Mouse (Mus musculus): ENCODE data around the gene Tm4sf19.
"Not testable (repeated sequence)": the region's sequence is repeated elsewhere in the genome, so short reads cannot be mapped to it uniquely, and the experiment has no call there.

Tm4sf19 gene

DNA sequence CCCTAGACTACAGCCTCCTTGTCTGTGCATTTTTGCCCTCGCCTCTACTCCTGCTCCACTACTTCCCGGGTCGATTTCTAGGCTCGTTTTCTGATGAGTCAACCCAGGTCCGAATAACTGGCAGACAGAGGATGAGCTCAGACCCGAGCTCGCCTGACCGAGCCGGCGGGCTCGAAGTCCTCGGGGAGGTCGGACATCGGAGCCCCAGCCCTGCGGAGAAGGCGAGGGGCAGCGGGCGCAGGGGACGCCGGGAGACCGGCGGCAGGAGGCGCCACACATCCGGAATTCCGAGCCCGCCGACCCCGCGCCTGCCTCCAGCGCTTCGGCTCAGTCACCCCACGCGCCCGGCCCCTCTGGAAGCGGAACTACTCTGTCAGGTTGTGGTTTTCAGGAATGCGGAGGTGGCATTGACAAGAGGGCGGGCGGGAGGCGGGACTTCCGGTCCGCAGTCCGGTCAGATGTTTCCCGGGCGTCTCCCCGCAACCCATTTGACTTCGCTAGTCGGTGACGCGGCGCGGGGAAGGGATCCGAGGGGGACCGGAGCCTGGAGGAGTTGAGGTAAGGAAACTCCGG lies 30.3 kb downstream of the Tm4sf19 start, which contains the start of gene Pcyt1a:
Pcyt1a (plus strand) TSS at position 448 of the 573 bp plus-strand sequence.
- in situ Hi-C loops (cut with MseI, MboI): no loop called here

DNA sequence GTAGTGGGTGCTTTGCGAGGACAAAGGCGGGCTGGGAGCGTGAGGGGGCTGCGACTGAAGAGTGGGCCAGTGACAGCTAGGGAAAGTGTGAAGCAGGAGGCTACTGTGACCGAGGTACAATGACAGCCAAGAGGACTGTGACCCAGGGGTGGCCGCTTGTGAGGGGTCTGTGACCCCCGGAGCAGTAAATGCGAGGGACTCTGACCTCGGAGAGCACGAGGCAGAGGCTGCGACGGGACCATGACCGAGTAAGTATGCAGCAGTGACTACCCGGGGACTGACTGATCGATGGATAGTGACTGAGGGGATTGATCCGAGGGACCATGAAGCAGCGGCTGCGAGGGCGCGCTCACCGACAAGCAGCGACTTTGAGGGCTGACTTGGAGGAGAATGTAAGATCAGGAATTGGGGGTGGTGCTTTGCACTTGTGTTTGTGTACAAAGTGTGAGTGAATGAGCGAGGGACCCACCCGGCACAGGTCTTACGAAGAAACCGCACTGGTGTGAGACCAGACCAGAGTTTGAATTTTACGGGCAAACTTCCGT lies 30.8 kb downstream of the Tm4sf19 start:
- in situ Hi-C loops (cut with MseI, MboI): no loop called here

DNA sequence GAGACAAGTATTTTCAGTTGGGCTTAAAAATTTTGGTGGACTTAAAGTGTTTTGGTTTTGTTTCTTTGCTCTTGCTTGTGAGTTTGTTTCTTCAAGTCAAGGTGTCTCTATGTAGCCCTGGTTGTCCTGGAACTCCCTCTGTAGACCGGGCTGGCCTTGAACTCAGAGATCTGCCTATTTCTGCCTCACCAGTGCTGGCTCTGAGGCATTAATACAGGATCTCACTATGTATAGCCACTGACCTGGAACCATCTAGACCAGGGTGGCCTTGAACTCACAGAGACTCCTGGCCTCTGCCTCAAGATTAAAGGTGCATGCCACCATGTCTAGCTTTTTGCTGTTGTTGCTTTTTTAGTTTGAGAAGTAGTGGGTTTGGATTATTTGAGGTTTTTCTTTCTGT lies 31.6 kb downstream of the Tm4sf19 start:
- in situ Hi-C loops (cut with MseI, MboI): no loop called here

DNA sequence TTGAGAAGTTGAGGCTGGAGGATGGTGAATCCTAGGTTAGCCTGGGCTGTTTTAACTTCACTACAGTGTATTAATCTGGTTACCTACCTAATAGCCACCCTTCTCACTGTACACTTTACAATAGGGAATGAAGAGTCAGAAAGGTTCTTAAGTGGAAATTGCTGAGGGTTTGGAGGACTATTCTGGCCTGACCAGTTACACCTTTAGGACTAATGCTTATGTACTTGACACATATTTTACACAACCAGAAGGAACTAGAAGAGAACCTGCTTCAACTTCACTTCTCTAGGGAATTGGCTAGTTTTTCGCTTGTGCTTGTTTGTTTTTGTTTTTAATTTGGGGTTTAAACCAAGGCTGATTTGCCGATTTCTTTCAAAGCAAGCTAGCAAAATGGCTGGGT lies 32.8 kb downstream of the Tm4sf19 start:
- in situ Hi-C loops (cut with MseI, MboI): no loop called here

DNA sequence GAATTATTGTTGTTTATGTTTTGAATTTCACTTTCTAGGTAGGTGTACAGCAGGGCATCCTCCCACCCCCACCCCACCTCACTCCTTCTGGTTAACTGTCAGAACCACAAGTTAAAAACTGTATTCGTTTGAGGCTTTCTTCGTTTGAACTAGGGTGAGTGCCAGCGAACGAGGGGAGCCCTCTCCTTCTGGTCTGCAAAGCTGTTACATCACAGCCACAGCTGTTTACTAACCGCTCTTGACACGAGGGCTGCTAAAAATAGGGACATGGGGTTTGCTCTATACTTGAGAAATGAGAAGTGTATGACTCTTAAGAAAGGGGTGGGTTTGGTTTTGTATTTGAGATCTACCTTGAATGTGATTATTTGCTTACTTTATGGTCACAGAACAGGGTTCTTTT lies 33.8 kb downstream of the Tm4sf19 start:
- in situ Hi-C loops (cut with MseI, MboI): no loop called here

DNA sequence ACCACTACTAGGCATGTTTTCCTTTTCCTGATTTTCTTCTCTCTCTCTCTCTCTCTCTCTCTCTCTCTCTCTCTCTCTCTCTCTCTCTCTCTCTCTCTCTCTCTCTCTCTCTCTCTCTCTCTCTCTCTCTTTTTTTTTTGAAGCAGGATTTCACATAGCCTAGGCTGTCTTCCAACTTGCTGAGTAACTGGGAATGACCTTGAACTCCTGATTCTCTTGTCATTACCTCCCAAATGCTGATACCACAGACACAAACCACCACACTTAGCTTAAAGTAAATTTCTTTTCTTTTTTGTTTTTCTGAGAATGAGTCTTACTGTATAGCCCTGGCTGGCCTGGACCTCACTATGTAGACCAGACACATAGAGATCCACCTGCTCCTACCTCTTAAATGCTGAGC lies 34.4 kb downstream of the Tm4sf19 start:
- in situ Hi-C loops (cut with MseI, MboI): no loop called here

DNA sequence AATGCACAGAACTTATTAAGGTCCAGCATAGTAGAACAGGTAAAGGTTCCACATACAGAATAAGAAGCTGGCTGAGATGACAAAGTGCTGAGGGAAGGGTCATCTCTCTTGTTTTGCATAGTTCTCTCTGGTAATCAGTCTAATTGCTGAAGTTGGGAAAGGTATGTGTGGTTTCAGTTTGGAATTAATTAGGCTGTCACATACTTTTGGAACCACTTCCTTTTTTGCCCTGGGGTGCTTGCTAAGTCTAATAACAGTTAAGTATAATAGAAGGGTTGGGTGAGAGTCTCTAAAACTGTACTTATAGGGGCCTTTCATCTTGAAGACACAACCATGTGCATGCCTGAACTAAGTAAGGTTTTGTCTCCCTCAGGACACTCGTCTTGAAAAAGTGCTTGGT lies 36.4 kb downstream of the Tm4sf19 start:
- in situ Hi-C loops (cut with MseI, MboI): no loop called here

DNA sequence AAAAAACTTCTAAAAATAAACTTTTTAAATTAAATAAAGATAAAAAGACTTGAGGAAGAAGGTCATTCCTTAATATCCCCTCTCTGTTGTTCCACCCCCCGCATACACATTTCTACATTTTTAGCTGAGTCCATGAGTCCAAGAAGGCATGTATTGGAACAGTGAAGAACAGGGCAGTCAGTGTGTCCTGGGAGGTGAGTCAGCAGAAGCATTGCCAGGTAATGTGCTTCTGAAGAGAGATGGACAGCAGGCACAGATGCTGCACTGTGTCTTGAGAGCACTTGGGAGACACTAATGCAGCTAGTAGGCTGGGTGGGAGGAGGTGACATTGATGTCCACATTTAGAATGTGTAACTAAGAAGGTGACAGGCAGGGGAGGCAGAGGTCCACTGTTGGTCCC lies 37.0 kb downstream of the Tm4sf19 start:
- in situ Hi-C loops (cut with MseI, MboI): no loop called here

DNA sequence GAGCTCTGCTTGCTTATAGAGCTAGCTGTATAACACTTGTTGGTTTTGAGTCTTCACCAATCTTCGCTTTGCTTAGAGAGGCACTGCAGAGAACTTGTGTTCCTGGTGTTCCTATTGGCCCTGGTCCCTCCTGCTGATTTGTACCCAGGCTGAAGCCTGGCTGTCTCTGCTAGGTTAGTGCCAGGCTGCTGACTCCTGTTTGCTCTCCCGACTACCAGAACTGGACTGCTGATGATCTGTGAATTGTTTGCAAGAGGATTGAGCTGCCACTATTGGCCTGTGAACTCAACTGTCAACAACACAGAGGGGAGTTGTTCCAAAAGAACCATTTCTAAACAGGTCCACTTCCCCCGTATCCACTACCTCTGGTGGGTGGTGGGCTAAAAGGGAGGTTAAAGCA lies 41.1 kb downstream of the Tm4sf19 start:
- in situ Hi-C loops (cut with MseI, MboI): no loop called here

DNA sequence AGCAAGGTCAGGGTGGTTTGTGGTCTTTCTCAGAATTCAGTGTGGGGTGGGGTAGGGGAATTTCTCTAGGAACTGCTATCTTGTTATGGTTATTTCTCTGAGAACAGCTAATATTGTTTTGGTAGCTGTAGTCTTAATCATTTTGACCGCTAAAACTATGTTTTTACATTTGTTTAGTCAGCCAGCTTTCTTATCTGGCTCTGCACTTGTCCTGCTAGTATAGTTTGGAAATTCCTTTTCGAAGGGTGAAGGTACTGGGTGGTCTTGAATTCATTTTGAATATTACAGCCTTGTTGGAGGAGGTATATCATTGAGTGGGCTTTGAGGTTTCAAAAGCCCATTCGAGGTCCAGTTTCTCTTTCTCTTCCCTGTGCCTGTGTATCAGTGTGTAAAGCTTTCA lies 44.3 kb downstream of the Tm4sf19 start:
- in situ Hi-C loops (cut with MseI, MboI): not testable (repeated sequence)

DNA sequence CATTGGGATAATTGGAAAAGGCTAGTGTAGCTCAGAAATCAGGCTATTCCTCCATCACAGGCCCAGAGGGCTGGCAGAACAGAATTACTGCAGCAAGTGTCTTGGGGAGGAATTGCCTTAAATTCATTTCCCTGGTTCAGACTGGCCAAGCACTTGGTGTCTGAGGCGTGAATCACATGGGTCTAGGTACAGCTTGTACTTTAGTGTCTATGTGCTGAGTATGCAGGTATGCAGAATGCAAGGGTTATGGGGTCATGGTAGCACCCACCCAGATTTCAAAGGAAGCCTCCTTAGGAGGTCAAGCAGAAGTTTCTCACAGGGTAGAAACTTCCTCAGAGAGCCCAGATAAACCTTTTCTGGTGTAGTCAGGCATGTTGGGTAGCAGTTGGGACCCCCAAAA lies 45.3 kb downstream of the Tm4sf19 start:
- in situ Hi-C loops (cut with MseI, MboI): no loop called here

DNA sequence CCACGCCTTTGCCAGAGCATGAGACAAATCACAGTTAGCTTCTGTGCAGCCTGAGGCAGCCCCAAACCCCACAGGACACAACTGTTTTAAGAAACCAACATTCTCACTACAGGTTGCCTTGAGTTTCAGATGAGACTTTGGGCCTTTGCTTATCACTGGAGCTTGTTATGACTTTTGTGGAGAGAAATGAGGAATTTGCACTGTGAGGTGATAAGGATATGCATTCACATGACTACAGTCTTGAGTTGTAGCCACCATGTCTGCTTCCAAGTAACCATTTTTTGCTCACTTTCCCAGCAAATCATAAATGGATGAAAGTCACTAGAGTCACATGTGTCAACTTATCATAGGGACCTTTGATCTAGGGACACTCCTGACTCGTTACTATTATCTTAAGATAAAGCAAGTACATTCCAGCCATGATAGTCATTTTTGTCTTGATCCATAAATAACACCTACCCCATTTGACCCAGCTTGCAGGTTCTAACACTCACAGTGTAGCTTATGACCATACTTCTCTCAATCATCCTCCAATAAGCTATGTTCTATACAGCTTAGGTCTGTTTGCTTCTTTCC lies 46.3 kb downstream of the Tm4sf19 start:
- in situ Hi-C loops (cut with MseI, MboI): no loop called here

DNA sequence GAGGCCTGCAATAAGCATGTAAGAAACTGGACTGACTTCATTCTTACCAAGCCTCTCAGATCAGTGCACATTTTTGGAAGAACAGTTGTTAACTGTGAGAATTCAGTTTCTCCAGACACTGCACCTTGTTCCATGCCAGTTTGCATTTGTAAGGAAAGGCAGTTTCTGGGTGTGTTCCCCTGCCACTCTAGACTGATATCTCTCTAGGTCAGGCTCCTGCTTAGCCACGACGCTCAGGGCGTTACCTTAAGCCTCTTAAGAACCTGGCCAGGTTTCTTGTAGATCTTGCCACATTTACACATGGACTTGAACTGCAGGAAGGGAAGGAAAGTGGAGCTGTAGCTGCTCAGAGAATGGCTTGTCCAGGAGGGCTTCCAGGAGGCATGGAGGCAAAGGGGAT lies 49.4 kb downstream of the Tm4sf19 start:
- in situ Hi-C loops (cut with MseI, MboI): no loop called here

DNA sequence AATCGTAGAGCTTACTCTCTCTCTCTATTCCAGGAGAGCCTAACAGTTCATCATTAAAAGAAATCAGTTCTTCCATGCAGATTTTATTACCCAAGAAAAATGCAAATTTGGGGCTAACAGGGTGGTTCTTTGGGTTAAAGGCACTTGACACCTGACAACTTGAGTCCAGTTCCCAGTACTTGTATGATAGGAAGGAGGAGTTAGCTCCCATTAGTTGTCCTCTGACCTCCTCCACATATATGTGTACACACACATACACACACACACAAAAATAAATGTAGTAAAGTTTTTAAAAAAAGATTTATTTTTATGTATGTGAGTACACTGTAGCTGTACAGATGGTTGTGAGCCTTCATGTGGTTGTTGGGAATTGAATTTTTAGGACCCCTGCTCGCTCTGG lies 49.8 kb downstream of the Tm4sf19 start:
- in situ Hi-C loops (cut with MseI, MboI): no loop called here

DNA sequence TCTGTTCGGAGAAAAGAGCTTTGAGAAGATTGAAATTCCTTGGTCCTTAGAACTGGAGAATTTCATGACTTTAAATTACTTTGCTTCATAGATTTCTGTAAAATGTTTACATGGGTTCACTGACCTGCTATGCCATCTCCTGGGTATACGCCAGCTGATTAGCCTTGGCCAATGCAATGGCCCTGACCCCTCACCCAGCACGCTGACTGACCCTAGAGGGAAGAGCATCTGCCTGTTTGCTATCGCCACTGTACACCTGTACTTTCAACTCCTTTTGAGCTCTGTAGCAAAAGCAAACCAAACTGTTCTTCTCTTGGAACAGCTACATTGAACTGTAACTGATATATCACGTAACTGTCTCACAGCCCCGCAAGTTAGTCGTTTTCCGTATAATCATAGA lies 52.8 kb downstream of the Tm4sf19 start:
- in situ Hi-C loops (cut with MseI, MboI): no loop called here

DNA sequence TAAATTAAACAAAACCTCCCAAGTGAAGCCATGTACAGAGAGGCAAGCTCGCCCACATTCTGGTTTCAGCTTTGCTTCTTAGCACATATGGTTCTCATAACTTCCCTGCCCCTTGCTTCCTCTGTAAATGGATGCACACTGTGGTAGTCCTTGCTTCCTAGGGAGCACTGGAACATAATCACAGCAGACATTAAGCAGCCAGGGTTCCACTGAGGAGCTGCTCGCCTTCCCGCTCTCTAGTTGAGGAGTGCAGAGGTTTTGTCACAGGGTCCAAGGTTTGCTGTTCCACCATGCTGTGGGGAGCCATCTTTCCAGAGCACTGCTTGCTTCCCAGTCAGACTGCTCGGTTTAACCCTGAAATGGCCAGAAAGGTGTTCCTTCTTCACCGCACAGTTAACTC lies 54.3 kb downstream of the Tm4sf19 start:
- in situ Hi-C loops (cut with MseI, MboI): no loop called here

DNA sequence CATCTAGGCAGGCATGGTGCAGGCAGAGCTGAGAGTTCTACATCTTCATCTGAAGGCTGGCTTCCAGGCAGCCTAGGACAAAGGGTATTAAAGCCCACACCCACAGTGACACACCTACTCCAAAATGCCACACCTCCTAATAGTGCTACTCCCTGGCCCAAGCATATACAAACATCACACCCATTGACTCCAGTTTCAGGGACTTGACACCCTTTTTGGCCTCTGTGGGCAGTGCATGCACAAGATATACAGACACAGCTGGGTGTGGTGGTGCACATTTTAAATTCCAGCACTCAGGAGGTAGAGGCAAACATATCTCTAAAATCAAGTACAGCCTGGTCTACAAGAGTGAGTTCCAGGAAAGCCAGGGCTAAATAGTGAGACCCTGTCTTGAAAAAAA lies 55.8 kb downstream of the Tm4sf19 start:
- in situ Hi-C loops (cut with MseI, MboI): no loop called here

DNA sequence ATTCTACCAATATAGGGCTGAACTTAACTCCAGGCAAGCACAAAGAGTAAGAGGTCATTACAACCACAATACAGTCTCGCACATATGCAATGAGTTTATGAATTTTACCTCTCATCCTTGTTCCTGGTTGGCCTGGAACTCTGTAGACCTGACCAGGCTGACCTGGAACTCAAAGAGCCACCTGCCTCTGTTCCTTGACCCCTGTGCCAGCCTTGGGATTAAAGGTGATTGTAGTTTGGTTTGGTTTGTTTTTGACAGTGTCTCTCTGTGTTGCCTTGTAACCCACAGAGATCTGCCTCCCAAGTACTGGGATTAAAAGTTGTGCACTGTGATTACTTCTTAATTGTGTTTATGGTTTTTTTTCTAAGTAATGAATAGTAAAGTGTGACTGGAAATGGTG lies 56.5 kb downstream of the Tm4sf19 start:
- in situ Hi-C loops (cut with MseI, MboI): no loop called here

All from mouse trophoblast stem cell (cell line).